Mouse (Mus musculus) cerebellum, adult 11 months (tissue): ENCODE results near the gene Dazap1.

Experiments used
- DNase-seq: peaks from one replicate; pipeline ENCODE4 v3.0.0; 2022

Dazap1 gene

GRCm38 (mm10) chr10:80299301-80299700, 38.0 kb downstream of the Dazap1 start:
- no peak for DNase-seq

DNA sequence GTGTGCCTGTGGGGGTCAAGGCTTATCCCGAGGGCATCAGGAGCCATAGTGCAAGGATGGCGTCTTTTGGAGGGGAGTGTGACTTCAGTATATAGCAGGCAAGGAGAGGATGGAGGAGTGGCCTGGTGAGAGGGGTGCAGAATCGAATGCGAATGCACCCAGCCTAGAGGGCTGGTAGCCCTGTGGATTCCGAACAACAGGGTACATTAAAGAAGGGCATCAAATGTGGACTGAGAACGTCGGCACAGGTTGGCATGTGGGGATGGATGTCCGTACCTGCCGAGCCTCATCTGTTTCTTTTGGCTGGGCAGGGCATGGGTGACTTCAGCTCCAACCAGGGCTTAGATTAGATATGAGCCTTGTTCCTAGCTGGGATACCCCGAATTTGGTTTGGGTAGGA, 38.5 kb downstream of the Dazap1 start:
- no peak for DNase-seq

GRCm38 (mm10) chr10:80300672-80301181, 39.4 kb downstream of the Dazap1 start:
- DNase-seq: peak; percentile 42

DNA sequence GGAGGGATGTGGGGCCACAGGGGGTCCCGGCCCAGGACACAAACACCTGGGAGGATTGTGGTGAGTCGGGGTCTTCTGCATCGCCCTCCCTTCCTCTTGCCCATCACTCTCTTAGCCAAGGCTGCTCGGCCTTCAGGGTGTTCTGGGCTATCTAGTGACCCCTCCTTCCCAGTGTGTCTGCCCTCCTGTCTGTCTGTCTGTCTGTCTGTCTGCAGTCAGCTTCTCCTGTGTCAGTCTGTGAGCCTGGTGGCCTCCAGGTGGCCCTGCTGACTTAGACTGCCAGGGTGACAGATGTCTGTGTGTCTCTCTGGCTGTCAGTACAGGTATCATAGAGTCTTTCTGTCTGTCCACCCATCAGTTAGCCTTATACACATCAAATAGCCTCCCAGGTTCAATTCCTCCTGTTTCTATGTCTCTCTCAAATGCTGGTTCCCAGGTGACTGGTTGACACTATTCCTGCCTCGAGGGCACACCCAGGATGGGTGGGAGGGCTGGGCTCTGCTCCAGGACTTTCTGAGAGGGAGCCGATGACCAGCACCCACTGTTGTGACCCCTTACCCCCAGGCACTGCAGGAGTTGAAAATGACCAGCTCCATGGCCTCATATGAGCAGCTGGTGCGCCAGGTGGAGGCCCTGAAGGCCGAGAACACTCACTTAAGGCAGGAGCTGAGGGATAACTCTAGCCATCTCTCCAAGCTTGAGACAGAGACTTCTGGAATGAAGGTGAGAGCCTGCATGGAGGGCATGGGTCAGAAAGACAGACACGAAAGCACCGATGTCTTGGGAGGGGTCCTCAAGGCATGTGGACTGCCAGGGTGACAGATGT, 40.2 kb downstream of the Dazap1 start:
- peak; percentile 41 for DNase-seq

DNA sequence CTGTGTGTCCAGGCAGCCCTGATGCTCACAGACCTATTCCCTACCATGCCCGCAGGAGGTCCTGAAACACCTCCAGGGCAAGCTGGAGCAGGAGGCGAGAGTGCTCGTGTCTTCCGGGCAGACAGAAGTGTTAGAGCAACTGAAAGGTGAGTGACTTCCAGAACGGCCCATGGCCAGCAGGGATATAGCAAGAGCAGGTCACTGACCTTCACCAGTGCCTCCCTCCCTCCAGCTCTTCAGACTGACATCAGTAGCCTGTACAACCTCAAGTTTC, 40.7 kb downstream of the Dazap1 start:
- peak; percentile 30 for DNase-seq

GRCm38 (mm10) chr10:80302471-80302881, 41.2 kb downstream of the Dazap1 start:
- DNase-seq: peak; percentile 60

- no peak for DNase-seq
Observed at GRCm38 (mm10) chr10:80304458-80304857, 43.2 kb downstream of the Dazap1 start.

DNA sequence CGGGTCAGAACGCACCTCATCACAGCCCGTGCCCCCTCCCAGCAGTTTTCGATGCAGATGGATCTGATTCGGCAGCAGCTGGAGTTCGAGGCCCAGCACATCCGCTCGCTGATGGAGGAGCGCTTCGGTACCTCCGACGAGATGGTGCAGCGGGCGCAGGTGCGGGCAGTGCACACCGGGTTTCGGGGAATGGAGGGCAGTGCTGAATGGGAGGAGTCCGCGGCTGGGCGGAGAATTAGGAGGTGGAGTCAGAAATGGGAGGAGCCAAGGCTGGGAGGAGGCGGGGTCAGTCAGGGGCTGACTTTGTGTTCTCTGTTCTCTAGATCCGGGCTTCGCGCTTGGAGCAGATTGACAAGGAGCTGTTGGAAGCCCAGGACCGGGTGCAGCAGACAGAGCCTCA, 43.6 kb downstream of the Dazap1 start:
- DNase-seq: no peak

GRCm38 (mm10) chr10:80311560-80311959, 50.3 kb downstream of the Dazap1 start:
- no peak for DNase-seq

DNA sequence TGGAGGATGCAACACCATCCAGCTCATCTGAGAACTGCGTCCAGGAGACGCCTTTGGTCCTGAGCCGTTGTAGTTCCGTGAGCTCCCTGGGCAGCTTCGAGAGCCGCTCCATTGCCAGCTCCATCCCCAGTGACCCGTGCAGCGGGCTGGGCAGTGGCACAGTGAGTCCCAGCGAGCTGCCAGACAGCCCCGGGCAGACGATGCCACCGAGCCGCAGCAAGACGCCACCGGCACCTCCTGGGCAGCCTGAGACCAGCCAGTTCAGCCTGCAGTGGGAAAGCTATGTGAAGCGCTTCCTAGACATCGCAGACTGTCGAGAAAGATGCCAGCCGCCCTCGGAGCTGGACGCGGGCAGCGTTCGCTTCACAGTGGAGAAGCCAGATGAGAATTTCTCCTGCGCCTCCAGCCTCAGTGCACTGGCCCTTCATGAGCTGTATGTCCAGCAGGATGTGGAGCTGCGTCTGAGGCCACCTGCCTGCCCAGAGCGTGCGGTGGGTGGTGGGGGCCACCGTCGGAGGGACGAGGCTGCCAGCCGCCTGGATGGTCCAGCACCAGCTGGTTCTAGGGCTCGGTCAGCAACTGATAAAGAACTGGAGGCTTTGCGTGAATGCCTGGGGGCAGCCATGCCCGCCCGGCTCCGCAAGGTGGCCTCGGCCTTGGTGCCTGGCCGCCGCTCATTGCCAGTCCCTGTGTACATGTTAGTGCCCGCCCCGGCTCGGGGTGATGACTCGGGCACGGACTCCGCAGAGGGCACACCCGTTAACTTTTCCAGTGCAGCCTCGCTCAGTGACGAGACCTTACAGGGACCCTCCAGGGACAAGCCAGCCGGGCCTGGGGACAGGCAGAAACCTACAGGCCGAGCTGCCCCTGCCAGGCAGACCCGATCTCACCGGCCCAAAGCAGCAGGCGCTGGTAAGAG, 51.6 kb downstream of the Dazap1 start:
- no peak for DNase-seq

DNA sequence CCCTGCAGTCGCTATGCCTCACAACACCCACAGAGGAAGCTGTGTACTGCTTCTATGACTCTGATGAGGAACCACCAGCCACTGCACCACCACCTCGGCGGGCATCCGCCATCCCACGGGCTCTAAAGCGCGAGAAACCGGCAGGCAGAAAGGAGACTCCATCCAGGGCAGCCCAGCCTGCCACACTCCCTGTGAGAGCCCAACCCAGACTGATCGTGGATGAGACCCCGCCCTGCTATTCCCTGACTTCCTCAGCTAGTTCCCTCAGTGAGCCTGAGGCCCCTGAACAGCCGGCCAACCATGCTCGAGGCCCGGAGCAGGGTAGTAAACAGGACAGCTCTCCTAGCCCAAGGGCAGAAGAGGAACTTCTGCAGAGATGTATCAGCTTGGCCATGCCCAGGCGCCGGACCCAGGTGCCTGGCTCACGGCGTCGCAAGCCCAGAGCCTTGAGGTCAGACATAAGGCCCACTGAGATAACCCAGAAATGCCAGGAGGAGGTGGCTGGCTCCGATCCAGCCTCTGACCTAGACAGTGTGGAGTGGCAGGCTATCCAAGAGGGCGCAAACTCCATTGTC, 52.4 kb downstream of the Dazap1 start:
- DNase-seq: no peak

GRCm38 (mm10) chr10:80314494-80315001, 53.3 kb downstream of the Dazap1 start:
- DNase-seq: no peak

GRCm38 (mm10) chr10:80315315-80315714, 54.0 kb downstream of the Dazap1 start:
- no peak for DNase-seq

DNA sequence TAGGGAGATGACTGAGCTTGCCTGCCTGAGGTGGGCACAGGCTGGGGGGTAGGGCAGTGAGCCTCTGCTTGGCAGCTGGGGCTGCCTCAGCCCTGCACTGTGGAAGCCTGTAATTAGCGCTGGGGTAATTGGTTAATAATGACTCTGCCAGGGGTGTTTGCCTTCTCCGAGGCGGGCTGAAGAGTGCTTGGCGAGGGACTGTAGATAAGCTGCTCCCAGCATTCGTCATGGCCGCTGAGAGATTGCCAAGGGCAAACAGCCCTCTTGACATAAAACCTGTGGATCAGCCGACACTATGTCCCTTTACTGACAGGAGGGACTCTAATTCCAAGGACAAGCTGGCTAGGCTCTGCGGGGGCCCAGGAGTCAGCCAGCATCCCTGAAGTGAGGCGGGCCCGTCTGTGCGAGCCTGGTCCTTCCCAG, 55.1 kb downstream of the Dazap1 start:
- DNase-seq: no peak

DNA sequence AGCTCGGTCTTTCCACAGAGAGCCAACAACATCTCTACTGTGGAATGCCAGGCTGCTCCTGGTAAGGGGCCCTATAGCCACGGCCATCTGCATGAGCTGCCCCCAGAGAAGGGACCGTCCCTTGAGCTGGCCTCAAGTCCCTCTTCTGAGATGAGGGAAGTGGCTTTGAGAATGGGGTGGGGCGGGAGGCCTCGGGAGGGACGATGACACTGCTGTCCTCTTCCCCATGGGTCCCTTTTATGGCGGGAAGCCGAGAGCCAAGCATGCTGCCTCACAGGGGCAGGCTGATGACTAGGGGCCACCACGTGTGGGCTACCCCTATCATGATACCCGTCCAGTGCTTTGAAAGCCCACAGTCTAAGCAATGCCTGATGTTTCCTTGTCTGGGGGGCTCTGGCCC, 55.7 kb downstream of the Dazap1 start:
- no peak for DNase-seq

GRCm38 (mm10) chr10:80320340-80320760, 59.1 kb downstream of the Dazap1 start, which contains the start of gene 2310011J03Rik:
TSS of gene 2310011J03Rik (minus strand) at chr10:80320537.
- peak; percentile 84 for DNase-seq

- DNase-seq: no peak
Observed at GRCm38 (mm10) chr10:80321014-80321669, 59.9 kb downstream of the Dazap1 start.

DNA sequence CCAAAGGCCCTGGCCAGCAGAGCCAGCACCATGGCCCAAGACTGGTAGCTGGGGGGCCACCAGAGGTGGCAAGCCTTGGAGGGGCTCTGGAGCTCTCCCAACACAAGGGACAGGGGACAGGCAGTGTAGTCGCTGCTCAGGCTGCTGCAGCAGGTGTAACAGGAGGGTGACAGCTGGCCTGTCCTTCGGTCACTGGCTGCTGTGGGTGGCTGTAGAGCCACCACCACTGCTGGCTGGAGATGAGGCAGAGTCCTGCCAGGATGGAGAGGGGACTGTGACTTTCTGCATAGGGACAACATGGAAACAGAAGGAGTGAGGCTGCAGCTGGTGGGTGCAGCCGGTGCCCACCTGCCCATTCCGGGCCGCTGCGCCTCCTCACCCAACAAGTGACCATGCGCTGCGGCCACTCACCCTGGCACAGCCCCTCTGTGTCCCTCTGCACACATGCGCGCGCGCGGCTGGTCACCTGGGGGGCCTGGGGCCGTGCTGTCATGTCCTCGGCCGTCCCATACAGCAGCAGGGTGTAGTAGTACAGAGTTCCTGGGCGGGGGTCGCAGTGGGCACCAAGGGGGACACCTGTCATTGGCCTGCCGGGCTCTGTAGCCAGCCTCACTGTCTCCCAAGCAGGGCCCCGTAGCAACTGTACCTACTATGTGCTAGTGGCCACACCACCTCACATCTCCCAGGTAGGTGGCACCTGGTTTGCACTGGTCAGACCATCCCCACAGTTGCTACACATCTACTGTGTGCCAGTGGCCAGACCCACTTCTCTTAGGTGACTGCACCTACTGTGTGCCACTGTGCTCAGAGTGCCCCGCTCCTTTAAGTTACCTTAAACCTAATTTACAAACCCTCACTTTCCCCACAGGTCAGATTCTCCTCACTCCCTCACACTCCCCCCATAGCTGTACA, 60.6 kb downstream of the Dazap1 start:
- DNase-seq: no peak

- no peak for DNase-seq
Observed at GRCm38 (mm10) chr10:80322811-80323211, 61.5 kb downstream of the Dazap1 start.

GRCm38 (mm10) chr10:80323261-80324119, 62.2 kb downstream of the Dazap1 start:
- peak; percentile 75 for DNase-seq
